Mouse (Mus musculus): ENCODE measurements at regions not wholly inside any gene's neighbourhood (a gene's known extent, or its start where the extent isn't known, plus 50 kb on each side); places are given as distances from the start of the nearest gene placed in this dataset.

GRCm38 (mm10) chr11:114387091-114387490, 281.2 kb upstream of the Rpl38 start:
- TF ChIP-seq CTCF (IDR thresholded peaks at IDR 0.05; ENCODE audit: control insufficient read depth, insufficient read depth, low read length) = no peak
- TF ChIP-seq POLR2A (IDR thresholded peaks at IDR 0.05; ENCODE audit: borderline replicate concordance, control insufficient read depth, low read depth, low read length) = no peak
